ENCODE assay signal across 15 mouse cellular contexts in genomic region chr3:21854340-21854739, GRCm38 (mm10).
"Had no signal": no experiment of that assay in that cellular context is flagged by ENCODE, and none has a peak within 500 bp of the region (broad histone marks: within the 10 kb centered on the region; RNA-seq: fewer than 3 reads in every experiment).

No protein-coding gene starts in this region.

- H3K4me3 ChIP-seq: midbrain, embryonic 10.5 days; midbrain, embryonic 12.5 days; neural tube, embryonic 12.5 days; stomach, embryonic 15.5 days had no signal

- H3K4me1 ChIP-seq: midbrain, embryonic 10.5 days; midbrain, embryonic 12.5 days; neural tube, embryonic 12.5 days; stomach, embryonic 15.5 days had no signal

- H3K27me3 ChIP-seq: midbrain, embryonic 12.5 days; neural tube, embryonic 12.5 days; stomach, embryonic 15.5 days had no signal

- DNase-seq: lung, adult 18-20 months; lung, embryonic 14.5 days; lung, postnatal 10 days; lung, postnatal 4 days; midbrain, embryonic 14.5 days; right cerebral cortex, postnatal 14 days; thymus, adult 2 months; thymus, postnatal 25 days; thymus, postnatal 4 days had no signal

- H3K27ac ChIP-seq: liver, embryonic 14.5 days; midbrain, embryonic 10.5 days; midbrain, embryonic 12.5 days; neural tube, embryonic 12.5 days; stomach, embryonic 15.5 days; stomach, postnatal 0 days had no signal

- H3K9ac ChIP-seq: liver, embryonic 14.5 days; lung, embryonic 14.5 days; midbrain, embryonic 12.5 days; neural tube, embryonic 12.5 days; stomach, embryonic 15.5 days had no signal

- H3K36me3 ChIP-seq: midbrain, embryonic 10.5 days; midbrain, embryonic 12.5 days; neural tube, embryonic 12.5 days; stomach, embryonic 15.5 days had no signal

- H3K9me3 ChIP-seq: midbrain, embryonic 10.5 days; midbrain, embryonic 12.5 days; neural tube, embryonic 12.5 days; stomach, embryonic 15.5 days had no signal
